Mouse (Mus musculus): ENCODE data around the gene Zfp11. TPM values are rescaled to one million over a fixed set of nuclear protein-coding genes. Genes with fewer than 3 reads are reported as not detected.

Gene Zfp11
- 0.13 and 0.17 TPM in 2 replicates for polyA plus RNA-seq (2012; ENCODE audit: low replicate concordance)

GRCm38 (mm10) chr5:129670036-129670458 is at the start of gene Zfp11:
TSS of gene Zfp11 (minus strand) at chr5:129670099.

GRCm38 (mm10) chr5:129715326-129715861 is 45.5 kb upstream of the Zfp11 start, which contains the start of gene Mrps17:
TSS of gene Mrps17 (plus strand) at chr5:129715497.

DNA sequence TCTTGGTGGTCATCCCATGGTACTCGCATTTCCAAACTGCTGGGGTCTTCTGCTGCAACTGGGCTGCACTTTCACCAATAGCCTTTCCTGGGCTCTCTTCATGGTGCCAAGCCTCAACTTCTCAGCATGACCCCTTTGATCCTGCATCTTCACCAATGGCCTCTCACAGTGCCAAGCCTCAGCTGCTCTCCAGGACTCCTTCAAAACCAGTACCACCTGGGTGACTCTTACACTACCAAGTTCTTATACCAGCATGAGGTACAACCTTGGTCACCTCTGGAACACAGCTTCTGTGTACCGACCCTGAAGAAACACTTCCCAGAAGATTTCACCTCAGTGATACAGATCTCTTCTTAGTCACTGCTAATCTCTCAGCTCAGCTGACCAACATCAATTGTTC is 38.5 kb upstream of the Zfp11 start, which contains the start of gene Sept14:
Gene Sept14 (minus strand): TSS at position 101 of the 400 bp plus-strand sequence.

Other genes with a start within 250 kb of the Zfp11 start
- 73.8 and 115 TPM in 2 replicates for gene Sfswap, start 168.9 kb downstream of the Zfp11 start, polyA plus RNA-seq (2012; ENCODE audit: low replicate concordance)
- gene Mmp17, start 85.9 kb downstream of the Zfp11 start, polyA plus RNA-seq (2012; ENCODE audit: low replicate concordance), result 1.5 and 1.7 TPM in 2 replicates
- gene Sept14, start 38.4 kb upstream of the Zfp11 start, polyA plus RNA-seq (2012; ENCODE audit: low replicate concordance), result not detected in 2 replicates
- gene Mrps17, start 45.4 kb upstream of the Zfp11 start, polyA plus RNA-seq (2012; ENCODE audit: low replicate concordance), result 3.9 and 21.4 TPM in 2 replicates
- gene Nipsnap2, start 55.0 kb upstream of the Zfp11 start, polyA plus RNA-seq (2012; ENCODE audit: low replicate concordance), result 20.0 and 33.7 TPM in 2 replicates
- 6.4 and 24.2 TPM in 2 replicates for gene Psph, start 117.3 kb upstream of the Zfp11 start, polyA plus RNA-seq (2012; ENCODE audit: low replicate concordance)
- 4.7 and 5.4 TPM in 2 replicates for gene Sumf2, start 176.9 kb upstream of the Zfp11 start, polyA plus RNA-seq (2012; ENCODE audit: low replicate concordance)
- 193 and 352 TPM in 2 replicates for gene Chchd2, start 217.4 kb upstream of the Zfp11 start, polyA plus RNA-seq (2012; ENCODE audit: low replicate concordance)
- gene Zbed5, start 225.6 kb upstream of the Zfp11 start, polyA plus RNA-seq (2012; ENCODE audit: low replicate concordance), result 0.63 and 9.1 TPM in 2 replicates
- 0.12 TPM in 1 of 2 replicates, not detected in the other for gene Phkg1, start 228.4 kb upstream of the Zfp11 start, polyA plus RNA-seq (2012; ENCODE audit: low replicate concordance)
- 2.1 and 4.2 TPM in 2 replicates for gene Nupr1l, start 238.4 kb upstream of the Zfp11 start, polyA plus RNA-seq (2012; ENCODE audit: low replicate concordance)